Mouse (Mus musculus) kidney, adult 2 months (tissue): ENCODE results near the gene Pga5. TPM values are rescaled to one million over a fixed set of nuclear protein-coding genes. Genes with fewer than 3 reads are reported as not detected.
A peak's percentile ranks its signal among the peaks of the same experiment; 100 is the strongest.

Experiments used
- DNase-seq: peaks from one replicate; pipeline ENCODE4 v3.0.0; 2021
- H3K27ac ChIP-seq: fragments of 200-500 bp; 2 replicates; pipeline ENCODE4 v1.5.1; 2012; ENCODE audit warnings: low read depth, low read length, control low read depth, inconsistent platforms; ENCODE audit not compliant: insufficient read depth
- H3K27me3 ChIP-seq: fragments of 200-500 bp; replicated peaks from 2 replicates; pipeline ENCODE4 v1.6.1; 2012; ENCODE audit warnings: mild to moderate bottlenecking, moderate library complexity, low read length, inconsistent platforms; ENCODE audit not compliant: control insufficient read depth, insufficient read depth
- H3K36me3 ChIP-seq: fragments of 200-500 bp; 2 replicates; pipeline ENCODE4 v1.6.1; 2012; ENCODE audit warnings: mild to moderate bottlenecking, moderate library complexity, low read length, inconsistent platforms; ENCODE audit not compliant: control insufficient read depth, insufficient read depth
- H3K4me1 ChIP-seq: fragments of 200-500 bp; 2 replicates; pipeline ENCODE4 v1.6.1; 2011; ENCODE audit warnings: low read length; ENCODE audit not compliant: control insufficient read depth, insufficient read depth
- H3K4me3 ChIP-seq: fragments of 200-500 bp; 2 replicates; pipeline ENCODE4 v1.5.1; 2011; ENCODE audit warnings: mild to moderate bottlenecking, low read depth, low read length, control low read depth; ENCODE audit not compliant: insufficient read depth
- CTCF ChIP-seq: fragments of 200-500 bp; conservative IDR thresholded peaks from 2 replicates; pipeline ENCODE4 v1.5.1; 2011; ENCODE audit warnings: low read depth, mild to moderate bottlenecking, control low read depth, low read length, moderate library complexity, mixed read lengths; ENCODE audit not compliant: insufficient read depth, insufficient read length
- POLR2A ChIP-seq: fragments of 200-500 bp; IDR thresholded peaks from one replicate; pipeline ENCODE4 v1.6.1; 2011; ENCODE audit warnings: low read depth, low read length, control low read depth
- WGBS: fragments of 180-500 bp; shearing (Covaris S2); methylation state at CpG from one replicate; pipeline ENCODE4 v1.1.7; 2018; 5-methylcytosine and 5-hydroxymethylcytosine counted together
- polyA plus RNA-seq: library from polyadenylated mRNA; depleted of rRNA; stranded (reverse); fragments of >200 nt; gene quantifications from 2 replicates; pipeline ENCODE4 v1.2.3, GENCODE M21; 2012

The Pga5 gene
- polyA plus RNA-seq, 1 experiment = 1.0 TPM

DNA sequence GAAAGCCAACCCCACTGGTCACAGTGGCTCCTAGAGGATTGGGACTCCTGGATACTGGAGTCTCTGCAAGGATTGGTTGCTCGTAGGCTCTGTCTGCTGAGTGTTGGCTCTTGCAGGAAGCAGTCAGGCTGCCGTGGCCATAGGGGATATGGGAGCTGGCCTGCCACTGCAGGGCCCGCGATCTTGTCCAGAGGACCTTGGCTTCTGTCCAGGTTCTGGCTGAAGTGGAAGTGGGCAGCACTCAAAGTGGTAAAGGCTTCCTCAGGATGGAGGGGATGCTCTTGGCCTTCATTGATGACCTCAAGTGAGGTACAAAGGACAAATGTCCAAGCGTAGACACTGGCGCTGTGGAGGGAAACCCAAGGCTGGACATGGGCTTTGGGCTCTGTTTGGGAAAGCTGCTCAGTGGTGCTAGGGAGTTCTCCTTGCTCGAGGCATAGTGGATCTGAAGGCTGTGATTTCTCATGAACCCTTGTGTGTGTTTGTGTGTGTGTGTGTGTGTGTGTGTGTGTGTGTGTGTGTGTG lies 40.4 kb upstream of the Pga5 start:
- no peaks in the 10 kb centered on the region for H3K36me3 ChIP-seq
- WGBS = 45% methylated on average over 7 of the region's 7 CpGs
- no peak overlapping the region for H3K4me3 ChIP-seq
- TF ChIP-seq POLR2A (no peak), CTCF (no peak)
- H3K4me1 ChIP-seq = 0 out of 2 replicates have a peak, but pooled peaks cover 2% of the 10 kb centered on the region
- DNase-seq = no peak
- no peak overlapping the region for H3K27ac ChIP-seq
- no peaks in the 10 kb centered on the region for H3K27me3 ChIP-seq

DNA sequence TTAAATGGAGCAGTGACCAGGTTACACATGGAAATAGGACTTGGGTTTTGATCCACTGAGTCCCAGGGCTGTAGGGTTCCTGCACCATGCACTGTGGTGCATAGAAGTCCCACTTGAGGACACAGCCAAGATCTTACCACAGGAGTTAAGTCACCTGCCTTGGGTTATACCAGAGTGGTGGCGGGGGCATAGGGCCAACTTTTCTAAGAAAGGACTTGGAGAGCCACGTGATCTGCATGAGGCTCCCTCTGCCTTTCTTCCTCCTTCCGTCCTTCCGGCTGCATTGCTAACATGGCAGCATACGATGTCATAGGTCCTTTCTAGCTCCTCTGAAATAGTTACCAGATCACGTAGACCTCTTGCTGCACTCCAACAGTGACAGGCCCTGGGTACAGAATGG lies 37.6 kb upstream of the Pga5 start:
- H3K4me1 ChIP-seq = 0 out of 2 replicates have a peak, but pooled peaks cover 2% of the 10 kb centered on the region
- 74% methylated on average over 6 of the region's 6 CpGs for WGBS
- no peak overlapping the region for H3K4me3 ChIP-seq
- H3K27me3 ChIP-seq = no peaks in the 10 kb centered on the region
- no peaks in the 10 kb centered on the region for H3K36me3 ChIP-seq
- TF ChIP-seq CTCF = no peak
- no peak for TF ChIP-seq POLR2A
- no peak for DNase-seq
- no peak overlapping the region for H3K27ac ChIP-seq

DNA sequence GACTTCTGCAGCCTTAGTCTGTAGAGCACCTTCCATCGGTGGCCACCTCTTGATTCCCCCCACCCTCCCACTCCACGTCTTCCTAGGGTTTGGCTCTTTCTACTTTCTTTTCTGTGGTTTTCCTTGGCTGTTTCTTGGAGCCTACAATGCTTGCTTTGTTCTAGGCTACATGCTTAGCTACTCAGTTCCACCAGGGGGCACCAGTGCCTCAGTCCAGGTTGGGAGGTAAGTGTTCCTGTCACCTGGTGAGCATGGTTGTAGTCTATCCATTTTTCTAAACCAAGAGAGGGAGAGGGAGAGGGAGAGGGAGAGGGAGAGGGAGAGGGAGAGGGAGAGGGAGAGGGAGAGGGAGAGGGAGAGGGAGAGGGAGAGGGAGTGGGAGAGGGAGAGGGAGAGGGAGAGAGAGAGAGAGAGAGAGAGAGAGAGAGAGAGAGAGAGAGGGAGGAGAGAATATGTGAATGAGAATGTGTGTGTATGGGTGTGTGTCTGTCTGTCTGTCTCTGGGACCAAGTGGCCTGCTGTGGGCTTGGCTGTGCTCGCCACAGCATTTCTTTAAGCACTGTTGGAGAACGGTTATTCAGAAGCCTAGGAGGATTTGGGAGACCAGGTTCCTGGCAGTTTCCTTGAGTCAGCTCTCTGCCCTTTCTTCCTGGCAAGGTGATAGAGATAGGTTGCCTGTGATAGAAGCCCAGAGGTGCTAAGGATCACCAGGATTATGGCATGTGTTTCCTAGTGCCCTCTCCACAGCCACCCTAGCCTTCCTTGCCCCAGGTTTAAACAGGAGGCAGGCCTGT lies 37.0 kb upstream of the Pga5 start:
- no peak overlapping the region for H3K27ac ChIP-seq
- TF ChIP-seq CTCF (peak; percentile 84), POLR2A (no peak)
- H3K4me1 ChIP-seq = peaks cover 3% of the 10 kb centered on the region; the same call in 1 of the 2 replicates
- WGBS = 51% methylated on average over 4 of the region's 4 CpGs
- peak; percentile 65 for DNase-seq
- no peak overlapping the region for H3K4me3 ChIP-seq
- no peaks in the 10 kb centered on the region for H3K27me3 ChIP-seq
- no peaks in the 10 kb centered on the region for H3K36me3 ChIP-seq

DNA sequence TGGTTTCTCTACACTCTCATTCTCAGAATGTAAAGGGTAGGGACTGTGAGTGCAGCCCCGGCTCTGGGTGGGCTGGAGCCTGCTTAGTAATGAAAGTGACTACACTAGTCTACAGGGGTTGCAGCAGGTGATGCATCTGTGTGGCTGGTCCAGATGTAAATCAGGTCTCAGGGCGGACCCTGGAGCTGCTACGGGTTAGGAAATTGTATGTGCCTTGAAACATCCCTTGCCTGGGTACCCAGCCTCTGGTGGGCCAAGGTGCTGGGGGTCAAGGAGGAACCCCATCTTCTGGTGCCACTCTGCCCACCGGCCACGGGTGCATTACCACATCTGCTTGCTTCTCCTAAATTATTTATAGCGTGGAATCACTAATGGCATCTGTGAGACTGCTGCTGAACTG lies 36.3 kb upstream of the Pga5 start:
- TF ChIP-seq CTCF (no peak), POLR2A (no peak)
- Histone ChIP-seq H3K4me1 (peaks cover 10% of the 10 kb centered on the region), H3K36me3 (no peaks in the 10 kb centered on the region), H3K27me3 (no peaks in the 10 kb centered on the region), H3K4me3 (no peak overlapping the region), H3K27ac (no peak overlapping the region)
- 89% methylated on average over 6 of the region's 6 CpGs for WGBS
- no peak for DNase-seq

DNA sequence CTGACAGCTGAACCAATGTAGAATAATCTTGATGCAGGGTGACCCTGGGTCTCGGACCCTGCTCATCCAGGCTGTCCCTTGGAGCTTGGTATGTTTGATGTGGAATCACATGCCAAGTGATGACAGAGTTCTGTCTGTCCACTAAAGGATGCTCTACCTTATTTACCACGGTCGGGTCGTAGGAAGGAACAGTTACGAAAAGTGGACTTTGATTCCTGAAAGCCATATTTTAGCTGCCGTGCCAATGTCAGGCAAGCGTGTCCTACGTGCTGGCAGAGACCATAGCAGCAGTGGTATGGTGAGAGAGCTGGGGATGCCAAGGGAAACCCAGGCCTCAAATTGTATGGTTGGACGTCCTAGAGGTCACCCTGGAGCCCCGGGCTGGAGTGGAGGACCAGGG lies 35.7 kb upstream of the Pga5 start:
- H3K4me3 ChIP-seq = no peak overlapping the region
- 79% methylated on average over 10 of the region's 10 CpGs for WGBS
- no peak for DNase-seq
- H3K27me3 ChIP-seq = no peaks in the 10 kb centered on the region
- H3K4me1 ChIP-seq = peaks cover 13% of the 10 kb centered on the region
- TF ChIP-seq POLR2A (no peak), CTCF (no peak)
- no peaks in the 10 kb centered on the region for H3K36me3 ChIP-seq
- no peak overlapping the region for H3K27ac ChIP-seq

DNA sequence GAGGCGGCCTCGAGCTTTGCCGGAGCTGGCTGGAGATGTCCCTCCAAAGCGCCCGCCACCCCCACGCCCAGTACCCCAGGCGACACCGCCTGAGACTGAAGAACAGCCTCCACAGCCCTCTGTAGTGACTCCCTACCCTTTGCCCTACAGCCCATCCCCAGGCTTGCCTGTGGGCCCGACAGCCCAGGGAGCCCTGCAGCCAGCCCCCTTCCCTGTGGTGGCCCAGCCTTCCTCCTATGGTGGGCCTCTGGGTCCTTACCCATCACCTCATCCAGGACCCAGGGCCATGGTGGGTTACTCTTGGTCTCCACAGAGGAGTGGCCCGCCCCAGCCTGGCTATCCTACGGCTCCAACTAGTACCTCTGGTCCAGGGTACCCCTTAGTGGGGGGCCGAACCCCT lies 34.8 kb upstream of the Pga5 start:
- no peak for TF ChIP-seq CTCF
- no peak for TF ChIP-seq POLR2A
- H3K4me1 ChIP-seq = peaks cover 13% of the 10 kb centered on the region
- no peaks in the 10 kb centered on the region for H3K27me3 ChIP-seq
- no peaks in the 10 kb centered on the region for H3K36me3 ChIP-seq
- no peak overlapping the region for H3K27ac ChIP-seq
- 95% methylated on average over 12 of the region's 12 CpGs for WGBS
- no peak for DNase-seq
- H3K4me3 ChIP-seq = no peak overlapping the region

DNA sequence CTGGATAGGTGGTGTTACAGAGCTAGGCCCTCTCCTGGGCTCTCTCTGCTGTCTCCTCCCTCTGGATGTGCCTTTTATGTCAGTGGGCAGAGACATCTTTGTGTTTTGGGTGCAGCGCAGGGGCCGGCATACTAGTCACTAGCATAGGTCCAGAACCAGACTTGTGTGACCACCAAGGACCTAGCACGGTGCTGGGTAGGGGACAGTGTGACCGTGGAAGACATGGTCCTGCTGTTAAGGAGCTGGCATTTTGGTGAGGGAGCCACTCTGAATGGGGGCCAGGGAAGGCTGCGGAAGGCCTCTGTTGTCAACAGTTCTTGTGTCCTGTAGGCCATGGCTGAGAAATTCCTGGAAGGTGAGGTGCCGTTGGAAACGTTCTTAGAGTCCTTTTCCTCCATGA lies 34.3 kb upstream of the Pga5 start:
- no peaks in the 10 kb centered on the region for H3K27me3 ChIP-seq
- no peak for DNase-seq
- WGBS = 89% methylated on average over 7 of the region's 7 CpGs
- no peak overlapping the region for H3K4me3 ChIP-seq
- peaks cover 13% of the 10 kb centered on the region for H3K4me1 ChIP-seq
- TF ChIP-seq CTCF = no peak
- no peak for TF ChIP-seq POLR2A
- no peaks in the 10 kb centered on the region for H3K36me3 ChIP-seq
- no peak overlapping the region for H3K27ac ChIP-seq
